Mouse (Mus musculus): ENCODE data around the gene Hoxb1.

Hoxb1 gene

GRCm38 (mm10) chr11:96349491-96350340 lies 15.8 kb upstream of the Hoxb1 start:
- no peak for DNase-seq (ENCODE audit: low read depth, low spot score)

DNA sequence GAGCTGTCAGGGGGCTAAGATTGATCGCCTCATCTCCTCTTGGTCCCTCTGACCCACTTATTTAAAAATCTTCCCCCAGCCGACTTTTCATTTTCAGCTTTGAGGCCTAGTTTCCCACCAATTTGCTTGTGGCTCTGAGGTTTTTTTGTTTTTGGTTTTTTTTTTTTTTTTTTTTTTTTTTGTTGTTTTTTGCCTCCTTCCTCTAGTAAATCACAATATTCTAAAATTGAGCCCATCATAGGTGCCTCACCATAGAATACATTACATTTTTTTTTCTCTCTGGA lies 15.3 kb upstream of the Hoxb1 start, which contains the start of gene Hoxb2:
Hoxb2 (plus strand) TSS at position 185 of the 284 bp plus-strand sequence.
- DNase-seq (ENCODE audit: low read depth, low spot score), result no peak

DNA sequence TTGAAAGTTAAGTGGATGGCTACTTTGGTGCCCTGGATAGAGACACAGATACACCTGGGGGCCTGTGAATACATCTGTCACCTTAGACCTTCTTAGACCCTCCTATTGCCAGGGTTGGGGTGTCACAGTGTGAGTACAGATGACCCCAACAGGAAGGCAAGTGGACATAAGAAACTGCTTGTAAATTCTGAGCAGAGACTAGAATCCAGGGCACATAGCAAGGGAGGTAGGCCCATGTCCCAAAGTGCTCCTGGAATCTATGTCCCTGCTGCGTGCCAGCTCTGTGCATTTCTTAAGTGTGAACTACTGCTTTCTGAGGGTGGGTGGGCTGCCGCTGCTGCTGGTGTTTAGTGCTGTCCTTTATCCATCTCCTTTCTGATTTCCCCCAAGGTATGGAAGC lies 14.8 kb upstream of the Hoxb1 start:
- no peak for DNase-seq (ENCODE audit: low read depth, low spot score)

DNA sequence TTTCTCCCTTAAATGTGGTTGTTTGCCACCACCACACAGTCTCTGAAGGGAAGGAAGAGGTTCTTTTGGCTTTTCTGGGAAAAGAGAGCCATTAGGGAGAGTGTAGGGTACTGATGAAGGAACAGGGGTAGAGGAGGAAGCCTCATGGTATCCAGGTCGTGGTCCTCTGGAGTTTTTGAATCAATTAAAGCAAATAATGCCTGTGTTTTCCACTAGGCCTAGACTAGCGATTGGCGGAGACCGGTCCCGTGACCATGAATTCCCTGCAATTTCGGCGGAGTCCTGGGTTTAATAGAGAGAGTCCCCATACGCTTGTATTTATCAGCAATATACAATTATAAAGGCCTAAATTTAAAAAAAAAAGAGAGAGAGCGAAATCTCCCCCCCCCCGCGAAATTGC lies 14.2 kb upstream of the Hoxb1 start:
- no peak for DNase-seq (ENCODE audit: low read depth, low spot score)

GRCm38 (mm10) chr11:96351831-96352230 lies 13.7 kb upstream of the Hoxb1 start:
- DNase-seq (ENCODE audit: low read depth, low spot score), result no peak

DNA sequence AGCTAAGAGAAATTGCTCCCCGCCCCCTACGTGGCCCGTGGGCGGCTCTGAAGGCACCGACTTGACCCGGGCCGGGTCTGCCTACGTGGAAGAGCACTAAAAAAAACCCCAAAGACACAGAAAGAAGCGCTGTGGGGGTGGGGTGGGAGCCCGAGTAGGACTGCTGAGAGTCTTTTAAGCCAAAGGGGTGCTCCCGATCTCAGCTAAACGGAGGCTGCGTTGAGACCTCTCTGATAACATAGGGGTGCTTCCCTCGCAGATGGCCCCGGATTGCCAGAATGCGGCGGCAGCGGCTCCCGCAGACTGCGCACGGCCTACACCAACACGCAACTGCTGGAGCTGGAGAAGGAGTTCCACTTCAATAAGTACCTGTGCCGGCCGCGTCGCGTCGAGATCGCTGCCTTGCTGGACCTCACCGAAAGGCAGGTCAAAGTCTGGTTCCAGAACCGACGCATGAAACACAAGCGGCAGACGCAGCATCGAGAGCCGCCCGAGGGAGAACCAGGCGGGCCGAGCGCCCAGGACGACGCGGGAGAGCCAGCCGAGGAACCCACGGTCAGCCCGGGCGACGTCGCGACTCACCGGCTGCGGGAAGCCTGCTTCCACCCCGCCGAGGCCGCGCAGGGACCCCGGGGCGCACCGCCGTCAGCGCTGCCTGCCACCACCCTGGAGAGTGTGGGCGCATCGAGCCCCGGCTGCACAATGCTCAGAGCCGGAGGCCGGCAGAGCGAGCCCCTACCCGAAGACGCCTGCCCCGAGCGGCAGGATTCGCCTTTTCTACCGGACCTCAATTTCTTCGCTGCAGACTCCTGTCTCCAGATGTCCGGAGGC lies 12.6 kb upstream of the Hoxb1 start:
- DNase-seq (ENCODE audit: low read depth, low spot score), result peak; percentile 15

- no peak for DNase-seq (ENCODE audit: low read depth, low spot score)
These were observed 12.1 kb upstream of the Hoxb1 start for GRCm38 (mm10) chr11:96353522-96353841.

DNA sequence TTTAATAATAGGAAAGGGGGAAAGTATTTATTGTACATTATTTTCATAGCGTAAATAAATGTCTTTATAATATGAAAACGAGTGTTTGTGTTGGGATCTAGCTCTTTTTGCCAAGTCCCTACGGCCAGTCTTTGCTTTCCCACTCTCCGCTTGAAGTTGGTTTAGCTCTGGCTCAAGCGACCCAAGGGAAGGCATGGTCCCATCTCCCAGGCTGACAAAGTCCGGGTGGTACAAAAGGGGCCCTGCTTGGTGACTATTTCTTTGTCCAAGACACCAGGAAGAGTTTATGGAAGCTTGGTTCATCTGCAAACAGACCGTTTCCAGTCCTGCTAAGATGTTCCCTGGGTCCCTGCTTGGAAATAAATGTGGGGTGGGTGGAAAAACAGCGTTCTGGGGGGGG lies 11.6 kb upstream of the Hoxb1 start:
- DNase-seq (ENCODE audit: low read depth, low spot score), result no peak

DNA sequence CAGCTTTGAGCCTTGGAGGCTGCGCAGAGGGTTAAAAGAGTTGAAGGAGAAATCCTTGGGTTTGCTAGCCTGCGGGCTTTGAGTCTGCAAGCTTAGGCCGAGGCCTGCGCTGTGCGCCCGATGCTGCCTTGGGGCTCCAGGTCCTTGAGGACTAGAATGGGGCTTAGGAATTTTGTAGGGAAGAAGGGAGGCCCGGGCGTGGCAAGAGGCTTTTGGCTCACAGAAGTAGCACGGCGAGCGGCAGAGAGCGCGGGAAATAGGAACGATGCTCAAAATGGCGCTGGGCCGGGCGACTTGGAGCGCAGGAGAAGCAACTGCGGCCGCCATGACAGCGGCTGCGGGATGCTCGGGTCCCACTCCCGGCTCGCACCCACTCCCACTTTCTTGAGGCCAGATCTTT lies 11.2 kb upstream of the Hoxb1 start:
- no peak for DNase-seq (ENCODE audit: low read depth, low spot score)

GRCm38 (mm10) chr11:96354801-96355311 lies 10.7 kb upstream of the Hoxb1 start:
- DNase-seq (ENCODE audit: low read depth, low spot score), result no peak

GRCm38 (mm10) chr11:96363807-96364206 lies 1.7 kb upstream of the Hoxb1 start:
- DNase-seq (ENCODE audit: low read depth, low spot score), result no peak

DNA sequence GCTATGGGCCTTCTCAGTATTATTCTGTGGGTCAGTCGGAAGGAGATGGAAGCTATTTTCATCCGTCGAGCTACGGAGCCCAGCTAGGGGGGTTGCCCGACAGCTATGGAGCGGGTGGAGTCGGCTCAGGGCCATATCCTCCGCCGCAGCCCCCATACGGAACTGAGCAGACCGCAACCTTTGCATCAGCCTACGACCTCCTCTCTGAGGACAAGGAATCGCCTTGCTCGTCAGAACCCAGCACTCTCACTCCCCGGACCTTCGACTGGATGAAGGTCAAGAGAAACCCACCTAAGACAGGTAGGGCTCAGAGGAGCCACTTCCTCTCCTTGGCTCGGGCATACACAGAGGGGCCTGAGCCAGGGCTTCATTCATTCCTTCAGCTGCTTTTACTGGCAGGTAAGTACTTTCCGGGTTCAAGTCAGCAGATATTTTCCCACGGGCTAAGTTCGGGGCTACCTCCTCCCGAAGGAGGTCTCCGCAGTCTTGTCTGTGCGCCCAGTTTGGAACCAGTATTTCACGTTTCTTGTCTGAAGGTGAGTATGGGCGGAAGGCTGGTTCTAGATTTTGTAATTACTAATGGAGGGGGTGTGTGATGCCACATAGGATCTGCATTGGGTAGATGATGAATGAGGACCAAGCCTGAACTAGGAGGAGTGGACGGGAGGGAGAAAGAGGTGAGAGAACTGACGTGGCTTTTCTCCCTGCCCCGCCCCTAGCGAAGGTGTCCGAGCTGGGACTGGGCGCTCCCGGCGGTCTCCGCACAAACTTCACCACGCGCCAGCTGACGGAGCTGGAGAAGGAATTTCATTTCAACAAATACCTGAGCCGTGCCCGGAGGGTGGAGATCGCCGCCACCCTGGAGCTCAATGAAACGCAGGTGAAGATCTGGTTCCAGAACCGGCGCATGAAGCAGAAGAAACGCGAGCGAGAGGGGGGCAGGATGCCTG lies 815 bp downstream of the Hoxb1 start:
- no peak for DNase-seq (ENCODE audit: low read depth, low spot score)

DNA sequence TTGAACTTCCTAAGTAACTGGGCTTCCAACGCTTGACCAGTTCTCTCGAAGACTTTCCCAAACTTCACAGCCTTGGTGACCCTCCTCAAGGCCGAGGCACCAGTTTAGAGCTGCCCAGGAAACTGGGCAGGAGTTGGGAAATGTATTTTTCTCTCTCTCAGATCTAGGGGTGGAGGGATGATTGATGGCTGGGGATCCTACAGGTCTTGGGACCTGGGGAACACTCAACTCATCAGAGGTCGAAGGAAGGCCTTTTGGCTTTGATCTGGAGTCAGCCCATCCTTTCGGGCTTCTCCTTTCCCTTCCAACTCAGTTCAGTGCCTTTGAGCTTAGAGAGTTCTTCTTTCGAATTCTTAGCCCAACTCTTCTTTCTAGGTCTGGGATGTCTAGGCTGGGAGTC lies 1.6 kb downstream of the Hoxb1 start:
- no peak for DNase-seq (ENCODE audit: low read depth, low spot score)

GRCm38 (mm10) chr11:96368686-96369085 lies 3.1 kb downstream of the Hoxb1 start:
- DNase-seq (ENCODE audit: low read depth, low spot score), result no peak

GRCm38 (mm10) chr11:96369140-96369539 lies 3.6 kb downstream of the Hoxb1 start:
- no peak for DNase-seq (ENCODE audit: low read depth, low spot score)

DNA sequence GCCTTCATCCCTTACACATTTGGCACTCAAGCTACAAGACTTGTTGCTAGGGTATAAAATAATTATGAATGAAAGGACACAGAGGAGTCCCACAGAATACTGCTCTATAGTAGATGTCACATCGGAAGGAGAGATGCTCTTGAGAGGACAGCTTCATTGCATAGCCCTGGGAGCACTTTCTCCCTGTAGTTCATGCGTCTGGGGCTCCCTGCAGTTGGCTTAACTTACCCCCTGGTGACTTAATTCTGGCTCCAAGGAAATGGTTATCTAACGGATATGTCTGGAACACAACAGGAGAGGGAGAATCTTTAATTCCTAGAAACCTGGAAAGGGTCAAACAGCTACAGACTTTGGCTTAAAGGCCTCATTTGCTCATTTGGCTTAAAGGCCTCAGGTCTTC lies 6.2 kb downstream of the Hoxb1 start:
- no peak for DNase-seq (ENCODE audit: low read depth, low spot score)

- DNase-seq (ENCODE audit: low read depth, low spot score), result no peak
These were observed 7.0 kb downstream of the Hoxb1 start for GRCm38 (mm10) chr11:96372519-96372918.

- DNase-seq (ENCODE audit: low read depth, low spot score), result no peak
These were observed 9.3 kb downstream of the Hoxb1 start for GRCm38 (mm10) chr11:96374810-96375209.

DNA sequence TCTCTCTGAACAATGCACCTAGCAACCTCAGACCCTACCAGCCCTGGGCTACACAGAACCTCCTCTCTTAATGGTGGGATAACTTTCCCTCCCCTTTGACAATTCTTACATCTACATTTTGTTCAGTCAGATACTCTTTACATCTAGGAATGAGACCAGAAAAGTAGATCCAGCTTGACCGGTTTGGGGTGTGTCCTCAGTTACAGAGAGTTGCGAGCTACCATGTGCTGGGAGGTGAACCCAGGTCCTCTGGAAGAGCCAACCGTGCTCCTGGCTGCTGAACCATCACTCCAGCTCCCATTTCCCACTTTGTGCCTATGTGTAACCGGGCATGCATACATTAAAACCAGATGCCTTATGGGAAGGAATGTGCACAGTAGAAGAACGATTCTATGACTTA lies 17.8 kb downstream of the Hoxb1 start:
- no peak for DNase-seq (ENCODE audit: low read depth, low spot score)

- no peak for DNase-seq (ENCODE audit: low read depth, low spot score)
These were observed 22.1 kb downstream of the Hoxb1 start for GRCm38 (mm10) chr11:96387635-96388034.

- DNase-seq (ENCODE audit: low read depth, low spot score), result no peak
These were observed 31.4 kb downstream of the Hoxb1 start for GRCm38 (mm10) chr11:96396772-96397626.

All from CD4-positive helper T cell, adult 2 months (primary cell).